Mouse (Mus musculus) thymus, postnatal 0 days (tissue): Measurements from ENCODE around the gene Mgat4e. TPM values are rescaled to one million over a fixed set of nuclear protein-coding genes. Genes with fewer than 3 reads are reported as not detected.
A peak's percentile ranks its signal among the peaks of the same experiment; 100 is the strongest.
"Not testable (repeated sequence)": the region's sequence is repeated elsewhere in the genome, so short reads cannot be mapped to it uniquely, and the experiment has no call there.

Source experiments
- DNase-seq: peaks from one replicate; pipeline ENCODE4 v3.0.0-alpha.2; 2015; ENCODE audit warnings: low spot score
- polyA plus RNA-seq: library from polyadenylated mRNA; unstranded; fragments of >200 nt; fragmentation: Nextera tagmentation; extraction: Ambion mirVana; gene quantifications from 2 replicates; pipeline ENCODE4 v1.2.1, GENCODE M21; 2015

The Mgat4e gene
- polyA plus RNA-seq, 1 experiment from 2014 or later, result not detected

DNA sequence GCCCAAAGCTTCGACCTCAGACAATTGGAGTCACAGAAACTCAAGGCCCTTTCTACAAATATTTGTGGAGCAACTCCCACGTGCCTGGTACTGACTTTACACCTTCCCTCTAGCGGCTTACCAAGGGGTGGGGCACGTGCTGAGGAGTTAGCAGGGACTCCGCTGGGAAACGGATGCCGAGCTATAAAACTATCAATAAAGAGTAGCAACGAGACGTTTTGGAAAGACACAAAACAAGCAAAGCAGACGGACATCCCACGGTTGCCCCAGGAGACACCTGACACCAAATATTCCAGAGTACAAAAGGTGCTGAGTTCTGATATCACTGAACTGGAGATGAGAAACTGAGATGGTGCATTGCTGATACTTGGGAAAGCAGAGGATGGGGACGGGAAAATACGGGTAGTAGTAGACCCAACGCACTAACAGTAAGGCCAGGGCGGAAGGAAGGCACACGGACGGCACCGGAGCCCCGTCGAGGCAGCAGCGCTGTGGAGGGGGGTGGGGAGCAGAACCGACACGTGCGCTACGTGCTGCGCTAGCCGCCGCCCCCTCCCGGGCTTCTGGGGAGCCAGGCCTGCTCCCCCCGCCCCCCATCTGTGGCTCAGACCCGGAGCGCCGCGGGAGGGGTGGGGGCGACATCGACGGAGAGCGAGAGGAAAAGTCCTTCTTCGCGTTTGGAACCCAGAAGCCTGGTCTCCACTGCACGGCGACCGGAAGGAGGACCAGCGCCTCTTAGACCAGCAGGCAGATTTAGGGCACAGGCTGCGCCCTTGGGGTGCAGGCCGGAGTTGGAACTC, 6.6 kb upstream of the Mgat4e start:
- peak; percentile 74 for DNase-seq

DNA sequence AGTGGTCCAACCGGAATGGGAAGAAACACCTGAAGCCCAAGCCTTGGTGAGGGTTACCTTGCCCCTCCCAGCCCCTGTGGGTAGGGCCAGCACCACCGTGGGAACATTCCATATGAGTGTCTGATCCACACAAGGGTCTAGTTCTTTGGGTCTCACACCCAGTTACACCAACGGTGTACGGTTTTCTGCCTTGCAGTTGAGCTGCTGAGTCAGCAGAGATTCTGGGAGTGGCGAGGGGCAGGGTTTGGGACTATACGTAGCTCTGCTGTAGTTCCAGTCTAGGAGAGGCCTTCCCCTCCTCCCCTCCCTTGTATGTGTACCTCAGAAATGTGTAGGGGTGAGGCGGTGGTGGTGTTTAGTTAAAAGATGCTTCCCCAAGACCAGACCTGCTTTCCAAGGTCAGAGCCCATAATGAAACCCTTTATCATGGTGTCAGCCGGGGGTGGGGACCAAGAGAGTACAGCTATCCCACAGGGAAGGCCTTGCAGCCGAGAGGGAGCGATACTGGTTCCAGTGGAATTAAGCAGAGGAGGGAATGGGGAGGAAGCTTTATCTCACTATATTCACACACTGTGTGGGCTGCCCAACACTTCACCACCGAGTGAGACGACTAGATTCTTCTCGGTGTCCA, 5.9 kb upstream of the Mgat4e start:
- DNase-seq, result no peak

DNA sequence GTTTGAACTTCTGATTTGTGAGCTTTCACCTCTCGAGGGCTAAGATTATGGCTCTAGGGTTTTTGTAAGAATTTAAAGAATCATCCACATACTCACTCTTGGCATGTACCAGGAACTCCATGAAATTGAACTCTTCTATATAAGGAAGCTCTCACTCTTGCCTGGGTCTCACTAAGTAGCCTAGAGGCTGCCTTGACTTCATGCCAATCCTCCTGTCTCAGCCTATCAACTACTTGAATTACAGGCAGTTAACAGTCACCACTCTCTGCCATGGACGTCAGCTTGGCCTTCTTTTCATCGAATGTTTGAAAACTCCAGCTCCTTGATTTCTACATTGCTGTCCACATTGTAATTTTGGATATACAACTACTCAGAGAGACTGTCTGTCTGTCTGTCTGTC, 2.9 kb upstream of the Mgat4e start:
- DNase-seq, result no peak

DNA sequence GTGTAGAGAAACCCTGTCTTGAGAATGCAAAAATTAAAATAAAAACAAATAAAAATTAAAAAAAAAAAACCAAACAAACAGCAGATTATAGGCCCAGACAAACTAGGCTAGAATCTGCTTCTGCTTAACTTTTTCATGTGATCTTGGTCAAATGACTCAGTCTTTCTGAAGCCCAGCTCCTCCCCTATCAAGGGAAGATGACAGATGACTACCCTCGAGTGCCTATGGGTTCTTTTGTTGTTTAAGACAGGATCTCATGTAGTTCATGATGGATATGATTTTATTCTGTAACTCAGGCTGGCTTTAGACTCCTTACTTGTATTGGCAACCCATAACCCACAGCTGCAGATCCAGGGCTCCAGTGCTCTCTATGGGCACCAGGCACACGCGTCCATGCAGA, 2.4 kb upstream of the Mgat4e start:
- no peak for DNase-seq

DNA sequence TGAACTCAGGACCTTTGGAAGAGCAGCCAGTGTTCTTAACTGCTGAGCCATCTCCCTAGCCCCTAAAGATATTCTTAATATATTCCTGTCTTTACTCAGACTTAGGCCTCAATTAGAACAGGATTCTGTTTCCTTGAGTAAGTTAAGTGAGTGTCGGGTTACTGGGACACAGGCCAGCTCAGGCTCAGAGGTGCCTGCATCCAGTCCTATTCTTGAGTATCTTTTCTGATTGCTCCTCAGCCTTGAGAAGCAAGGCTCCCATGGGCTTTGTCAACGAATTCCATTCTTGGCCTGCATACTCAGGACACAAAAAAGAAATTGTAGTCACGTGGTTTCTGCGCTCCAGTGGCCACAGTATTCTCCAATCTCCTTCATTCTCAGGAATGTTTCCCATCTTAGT, 1.3 kb downstream of the Mgat4e start:
- DNase-seq, result no peak

DNA sequence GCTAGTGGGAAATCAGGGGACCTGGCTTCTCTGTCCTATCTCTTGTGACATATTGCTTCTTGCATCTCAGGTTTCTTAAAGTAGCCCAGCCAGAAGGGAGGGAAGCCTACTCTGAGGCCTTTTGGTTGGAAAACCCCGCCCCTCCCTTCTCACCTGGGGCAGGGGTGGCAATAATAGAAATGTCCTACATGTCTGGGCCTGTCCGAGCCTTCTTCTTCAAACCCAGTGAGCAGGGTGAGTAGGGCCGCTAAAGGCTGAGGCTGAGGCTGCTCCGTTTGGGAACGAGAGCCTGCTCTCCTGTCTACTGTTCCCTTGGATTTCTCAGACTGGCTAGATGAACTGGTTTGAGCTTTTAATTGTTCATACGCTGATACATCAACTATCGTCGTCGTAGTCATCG, 8.9 kb downstream of the Mgat4e start:
- no peak for DNase-seq

DNA sequence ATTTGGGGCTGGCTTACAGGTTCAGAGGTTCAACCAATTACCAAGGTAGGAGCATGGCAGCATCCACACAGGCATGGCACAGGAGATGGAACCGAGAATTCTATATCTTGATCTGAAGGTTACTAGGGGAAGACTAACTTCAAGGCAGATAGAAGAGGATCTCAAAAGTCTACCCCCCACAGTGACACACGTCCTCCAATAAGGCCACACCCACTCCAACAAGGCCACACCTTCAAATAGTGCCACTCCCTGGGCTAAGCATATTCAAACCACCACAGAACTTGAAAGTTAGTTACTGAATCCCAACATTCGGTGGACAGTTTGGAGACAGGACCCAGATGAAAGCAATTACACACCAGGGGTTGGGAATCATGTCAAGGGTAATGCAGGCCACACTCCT, 14.0 kb downstream of the Mgat4e start:
- DNase-seq, result no peak

DNA sequence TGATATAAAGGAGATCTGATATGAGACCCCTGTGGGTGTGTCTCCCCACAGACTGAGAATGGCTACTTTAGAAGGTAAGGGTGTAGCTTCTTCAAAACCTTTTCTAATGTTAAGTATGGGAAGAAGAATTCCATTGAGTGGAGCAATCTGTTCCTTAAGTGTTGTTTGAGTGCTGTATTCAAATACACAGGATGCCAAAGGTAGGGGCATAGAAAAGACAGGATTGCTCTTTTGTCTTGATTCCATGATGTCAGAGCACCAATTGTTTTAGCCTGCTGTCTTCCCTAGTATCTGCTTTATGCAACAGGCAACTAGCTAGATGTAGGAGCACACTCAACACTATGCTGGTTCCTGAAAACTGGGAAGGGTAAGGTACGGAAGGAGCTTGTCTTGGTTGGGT, 14.4 kb downstream of the Mgat4e start:
- DNase-seq, result no peak

DNA sequence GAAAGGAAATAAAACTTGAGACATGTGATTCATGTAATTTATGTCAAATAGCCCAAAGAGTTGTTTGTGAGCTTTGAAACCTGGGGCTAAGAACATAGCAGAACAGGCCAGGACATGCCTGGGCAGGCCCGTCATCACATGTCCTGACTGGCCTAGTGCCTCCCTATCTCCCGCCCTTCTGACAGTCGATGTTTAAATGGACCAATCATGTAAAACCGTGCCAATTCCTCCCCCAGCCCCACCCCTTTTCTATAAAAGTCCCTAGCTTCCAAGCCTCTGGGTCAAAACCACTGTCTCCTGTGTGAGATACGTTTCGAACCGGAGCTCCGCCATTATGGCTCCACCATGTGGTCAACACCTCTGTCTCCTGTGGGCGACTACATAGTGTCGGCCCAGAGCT, 15.8 kb downstream of the Mgat4e start:
- DNase-seq, result not testable (repeated sequence)

DNA sequence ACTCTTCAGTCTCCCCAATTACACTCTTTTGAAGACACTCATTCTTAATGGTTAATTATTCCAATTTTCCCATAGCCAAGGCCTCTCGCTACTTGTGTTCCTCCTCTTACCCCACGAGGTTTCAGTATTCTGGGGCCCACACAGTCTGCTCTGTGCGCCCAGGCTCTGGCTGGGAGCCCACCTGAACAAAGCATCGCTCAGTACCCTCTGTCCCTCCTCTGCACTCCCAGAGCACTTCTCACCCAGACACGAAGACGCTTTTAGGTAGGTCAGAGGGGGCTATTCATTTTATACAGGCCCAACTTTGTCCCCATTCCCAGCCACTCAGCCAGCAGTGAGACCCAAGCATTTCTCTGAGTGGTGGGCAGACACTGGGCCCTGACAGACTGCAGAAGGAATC, 18.9 kb downstream of the Mgat4e start:
- no peak for DNase-seq

DNA sequence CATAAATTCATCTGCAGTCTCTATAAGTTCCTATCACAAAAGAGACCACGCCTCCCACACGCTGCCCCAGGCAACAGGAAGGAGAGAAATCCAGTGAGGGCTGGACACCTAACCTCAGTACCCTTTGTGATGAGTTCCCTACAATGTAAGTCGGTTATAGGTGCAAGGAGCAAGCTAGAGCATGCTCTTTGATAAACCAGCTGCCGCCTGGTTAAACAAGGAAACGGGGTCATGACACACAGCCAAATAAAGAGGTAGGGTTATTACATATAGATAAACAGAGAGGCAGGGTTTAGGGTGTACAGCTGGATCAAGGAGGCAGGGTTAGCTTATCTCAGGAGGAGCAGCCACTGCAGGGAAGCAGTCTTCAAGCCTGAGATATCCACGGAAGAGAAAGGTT, 22.7 kb downstream of the Mgat4e start:
- DNase-seq, result peak; percentile 29

DNA sequence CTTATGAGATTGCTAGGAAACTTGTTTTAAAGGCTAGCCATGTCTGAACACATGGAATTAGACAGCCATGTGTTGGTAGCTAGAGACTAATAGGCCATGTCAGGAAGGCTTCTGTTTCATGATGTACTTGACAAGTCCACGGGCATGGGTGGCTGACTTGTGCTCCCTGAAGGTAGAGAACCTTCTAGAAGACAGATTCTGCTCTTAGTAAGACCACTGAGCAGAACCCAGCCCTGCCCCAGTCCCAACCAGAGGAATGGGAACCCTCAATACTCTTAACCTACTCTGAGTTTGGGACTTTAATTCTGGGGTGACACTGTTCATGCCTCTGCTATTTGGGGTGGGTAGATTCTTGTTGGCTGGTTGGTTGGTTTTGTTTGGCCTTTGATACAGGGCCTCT, 24.5 kb downstream of the Mgat4e start:
- no peak for DNase-seq

DNA sequence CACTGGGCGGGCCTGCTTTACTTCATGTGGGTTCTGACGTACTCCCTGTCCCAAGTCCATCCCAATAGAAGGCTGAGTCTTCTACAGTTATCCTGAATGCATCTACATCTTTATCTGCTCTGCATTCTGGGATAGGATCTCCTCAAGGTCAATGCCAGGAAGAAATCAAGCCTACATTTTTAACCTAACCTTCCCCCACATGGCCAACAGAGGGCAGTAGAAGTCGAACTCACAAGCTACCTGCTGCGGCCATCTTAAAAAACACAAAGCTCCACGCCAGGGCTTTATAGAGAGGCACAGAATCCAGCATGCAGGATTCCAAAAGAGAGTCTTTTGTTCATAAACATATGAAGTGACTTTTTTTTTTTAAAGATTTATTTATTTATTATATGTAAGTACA, 25.1 kb downstream of the Mgat4e start:
- peak; percentile 66 for DNase-seq

DNA sequence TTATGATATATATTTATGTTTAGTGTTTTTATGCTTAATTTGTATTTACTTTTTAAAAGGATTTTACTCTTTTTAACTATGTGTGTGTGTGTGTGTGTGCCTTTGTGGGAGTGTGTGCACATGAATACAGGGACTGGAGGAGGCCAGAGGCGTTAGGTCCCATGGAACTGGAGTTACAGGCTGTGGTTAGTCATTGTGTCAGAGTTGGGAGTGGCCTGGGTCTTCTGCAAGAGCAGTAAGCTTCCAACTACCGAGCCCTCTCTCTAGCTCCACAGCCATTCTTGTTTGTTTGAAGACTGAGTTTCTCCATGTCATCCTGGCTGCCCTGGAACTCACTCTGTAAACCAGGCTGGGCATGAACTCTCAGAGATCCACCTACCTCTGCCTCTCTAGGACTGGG, 27.2 kb downstream of the Mgat4e start:
- DNase-seq, result no peak

DNA sequence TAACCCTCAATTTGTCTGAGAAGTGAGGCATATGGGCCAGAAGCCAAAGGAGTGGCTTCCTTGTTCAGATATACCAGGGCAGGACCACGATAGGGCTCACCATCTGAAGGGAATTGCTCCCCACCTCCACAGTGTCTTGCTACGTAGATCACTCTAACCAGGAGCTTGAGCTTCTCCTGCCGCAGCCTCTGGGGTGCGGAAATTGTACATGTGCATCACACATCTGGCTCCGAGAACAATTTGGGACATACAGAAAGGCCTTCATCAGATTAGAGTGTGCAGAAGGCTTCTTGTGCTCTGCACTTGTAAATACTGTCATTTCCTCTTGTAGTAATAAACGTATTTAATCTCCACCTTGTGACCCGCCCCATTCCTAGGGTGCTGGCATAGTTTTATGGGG, 28.3 kb downstream of the Mgat4e start:
- DNase-seq, result no peak

DNA sequence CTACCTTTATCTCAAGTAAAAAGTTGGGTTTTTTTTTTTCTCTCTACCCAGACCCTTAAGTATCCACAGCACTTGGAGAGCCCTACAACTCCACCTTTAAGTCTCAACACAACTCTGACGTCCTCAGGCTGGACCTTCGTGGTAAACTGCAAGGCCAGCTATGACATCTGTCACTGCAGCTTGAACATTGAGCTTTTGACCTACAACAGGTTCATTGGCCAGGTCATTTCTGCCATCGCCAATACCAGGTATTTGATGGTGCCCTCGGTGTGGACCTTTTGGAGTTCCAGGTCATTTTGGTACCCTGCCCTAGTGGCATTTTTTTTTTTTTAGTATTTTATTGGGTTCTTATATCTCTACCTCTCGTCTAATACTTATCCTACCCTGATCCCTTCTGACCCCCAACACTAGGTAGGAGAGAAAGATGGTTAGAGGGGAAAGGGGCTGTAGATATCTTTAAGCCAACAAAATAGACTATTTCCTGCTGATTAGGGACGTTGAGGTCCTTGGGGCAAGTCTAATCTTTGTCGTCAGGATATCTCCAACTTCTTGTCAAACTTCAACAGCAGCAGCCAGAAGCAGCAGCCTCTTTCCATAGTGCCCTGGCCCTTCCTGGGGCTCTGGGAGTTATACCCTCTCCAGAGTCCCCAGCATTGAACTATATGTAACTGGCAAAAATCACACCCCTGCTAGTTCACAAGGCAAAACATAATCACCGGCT, 29.3 kb downstream of the Mgat4e start:
- no peak for DNase-seq

DNA sequence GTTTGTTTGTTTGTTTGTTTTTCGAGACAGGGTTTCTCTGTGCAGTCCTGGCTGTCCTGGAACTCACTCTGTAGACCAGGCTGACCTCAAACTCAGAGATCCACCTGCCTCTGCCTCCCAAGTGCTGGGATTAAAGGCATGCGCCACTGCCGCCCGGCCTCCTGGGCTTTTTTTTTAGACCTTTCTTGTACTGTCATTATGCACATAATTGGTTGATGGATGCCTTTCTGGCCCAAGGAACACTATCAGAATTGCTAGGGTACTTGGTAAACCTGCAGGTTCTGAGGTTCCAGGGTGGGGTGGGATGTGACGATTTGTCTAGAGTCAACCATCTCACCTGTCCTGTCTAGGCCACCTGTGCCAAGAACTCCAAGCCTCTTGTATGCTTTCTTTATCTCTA, 30.3 kb downstream of the Mgat4e start:
- DNase-seq, result not testable (repeated sequence)

DNA sequence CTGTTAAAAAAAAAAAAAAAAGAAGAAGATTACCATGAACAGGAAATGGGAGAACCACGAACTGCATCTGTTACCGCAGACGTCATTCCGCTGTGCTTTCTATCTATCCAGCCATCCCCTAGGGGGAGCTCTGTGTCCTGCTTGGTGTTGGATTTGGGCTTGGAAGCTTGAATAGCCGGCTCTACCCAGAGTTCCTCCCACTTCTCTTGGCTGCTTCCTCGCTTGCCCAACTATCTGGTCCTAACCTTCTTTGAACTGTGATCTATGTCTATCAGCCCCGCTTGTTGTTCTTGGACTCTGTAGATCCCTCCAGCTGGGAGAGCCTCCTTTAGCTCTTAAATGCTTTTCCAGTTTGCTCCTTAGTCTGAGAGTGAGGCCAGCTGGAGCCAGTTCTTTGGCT, 30.8 kb downstream of the Mgat4e start:
- DNase-seq, result peak; percentile 91

DNA sequence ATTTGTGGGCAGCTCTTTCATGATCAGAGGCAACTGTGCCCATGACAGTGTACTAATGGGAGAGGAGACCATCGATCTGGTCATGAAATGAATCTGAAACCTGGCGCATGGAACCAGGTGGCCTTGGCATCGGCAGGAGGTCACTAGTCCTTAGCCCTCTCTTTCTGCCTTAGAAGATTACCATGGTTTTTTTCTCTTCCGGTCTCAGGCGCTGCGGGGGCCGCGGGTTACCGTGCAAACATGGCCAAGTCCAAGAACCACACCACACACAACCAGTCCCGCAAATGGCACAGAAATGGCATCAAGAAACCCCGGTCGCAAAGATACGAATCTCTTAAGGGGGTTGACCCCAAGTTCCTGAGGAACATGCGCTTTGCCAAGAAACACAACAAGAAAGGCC, 31.6 kb downstream of the Mgat4e start:
- not testable (repeated sequence) for DNase-seq

DNA sequence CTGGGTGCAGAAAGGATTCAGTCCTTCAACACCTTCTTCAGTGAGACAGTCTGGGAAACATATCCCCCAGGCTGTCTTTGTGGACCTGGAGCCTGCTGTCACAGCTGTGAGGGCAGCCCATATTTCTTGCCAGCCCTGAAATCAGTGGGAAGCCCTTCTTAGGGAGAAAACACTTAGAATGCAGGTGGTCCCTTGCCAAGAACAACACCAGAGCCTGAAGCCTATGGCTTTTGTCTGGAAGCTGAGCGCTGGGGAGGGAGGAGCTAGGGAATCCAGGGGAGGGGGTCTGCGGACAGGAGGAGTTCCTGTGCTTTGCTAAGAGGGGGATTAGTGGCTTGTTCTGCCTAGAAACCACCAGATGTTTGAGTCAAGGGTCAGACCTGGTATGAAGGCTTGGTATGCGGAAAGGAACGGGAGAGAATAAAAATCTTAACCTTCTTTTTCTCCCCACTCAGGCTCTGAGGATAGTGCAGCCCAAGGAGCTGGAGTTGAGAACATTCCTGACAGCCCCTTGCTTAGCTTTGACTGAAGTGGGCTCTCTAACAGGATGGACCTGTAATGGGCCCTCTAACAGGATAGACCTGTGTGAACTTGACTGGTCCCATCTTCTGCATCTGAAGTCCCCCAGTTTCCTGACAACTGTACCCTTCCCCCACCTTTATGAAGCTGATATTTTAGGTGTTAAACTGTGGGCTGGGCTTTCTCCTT, 32.8 kb downstream of the Mgat4e start:
- no peak for DNase-seq

DNA sequence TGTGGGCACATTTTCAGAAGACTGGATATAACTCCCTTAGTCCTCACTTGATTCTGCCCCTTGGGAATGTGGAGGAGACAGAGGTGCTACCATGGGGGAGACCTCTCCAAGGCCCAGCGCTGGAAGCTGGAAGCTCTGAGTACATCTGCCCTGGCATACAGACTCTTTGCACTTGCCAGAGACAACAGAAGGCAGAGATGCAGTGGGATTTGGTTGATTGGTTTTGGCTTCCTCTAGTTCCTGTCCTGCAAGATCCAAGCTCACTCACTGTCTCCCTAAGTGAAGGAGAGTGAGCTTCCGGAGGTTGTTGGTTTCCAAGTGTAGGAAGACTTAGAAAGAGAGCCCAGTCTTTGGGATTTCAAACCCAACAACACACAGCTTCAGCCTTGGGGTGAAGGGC, 33.6 kb downstream of the Mgat4e start:
- DNase-seq, result no peak
